Mouse (Mus musculus) leukemia stem cell, adult 10-12 weeks (primary cell): ENCODE data around the gene Cfap46. TPM values are rescaled to one million over a fixed set of nuclear protein-coding genes. Genes with fewer than 3 reads are reported as not detected.

Source experiments
- polyA plus RNA-seq: library from polyadenylated mRNA; stranded (reverse); fragments of >175 nt; gene quantifications from 2 replicates; pipeline ENCODE4 v1.2.3, GENCODE M21; 2012; ENCODE audit warnings: low replicate concordance

The Cfap46 gene
- polyA plus RNA-seq, result not detected in 2 replicates

DNA sequence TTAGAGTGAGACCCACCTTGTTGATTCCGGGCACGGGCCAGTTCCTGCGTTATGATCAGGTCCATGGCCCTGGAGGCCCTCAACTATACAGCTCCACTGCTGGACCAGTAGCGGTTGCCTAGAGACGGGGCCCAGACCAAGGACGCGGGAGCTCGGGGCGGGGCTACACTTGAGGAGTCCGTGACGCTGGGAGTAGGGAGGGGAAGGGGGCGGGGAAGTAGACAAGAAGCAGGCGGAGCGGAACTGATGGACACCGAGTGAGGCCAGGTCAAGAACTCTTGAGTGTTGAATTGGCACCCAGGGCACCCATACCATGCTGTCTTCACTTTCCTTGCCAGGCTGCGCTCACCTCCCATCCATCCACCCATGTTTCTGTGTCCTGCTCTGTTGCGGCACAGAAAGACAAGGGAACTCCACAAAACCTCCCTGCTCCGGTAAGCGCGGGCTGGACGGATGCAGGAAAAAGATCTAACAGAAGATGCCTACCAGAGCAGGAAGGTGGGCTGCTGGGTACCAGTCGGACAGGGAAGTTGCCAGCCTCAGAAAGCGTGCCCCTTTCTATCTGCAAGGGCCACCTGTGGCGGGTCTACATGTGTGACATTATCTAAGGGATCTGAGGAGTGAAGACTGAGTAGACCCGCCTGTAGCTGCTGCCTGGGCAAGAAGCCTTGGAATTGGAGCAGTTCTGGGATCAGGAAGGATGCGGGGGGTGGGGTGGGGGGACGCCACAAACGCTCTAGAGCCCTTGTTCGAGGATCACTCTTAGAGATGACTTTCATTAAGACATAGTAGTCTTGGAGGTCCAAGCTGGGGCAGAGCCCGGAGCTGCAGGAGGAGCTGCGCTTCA is at the start of gene Cfap46:
Gene Cfap46 (minus strand): TSS at position 112 of the 847 bp plus-strand sequence.

GRCm38 (mm10) chr7:139582595-139582994 is 101.0 kb downstream of the Cfap46 start, which contains the start of gene Nkx6-2:
Gene Nkx6-2, minus strand, starts transcription at chr7:139582797.

Other genes starting within 250 kb of the Cfap46 start
- 0.14 TPM in 1 of 2 replicates, not detected in the other for gene Nkx6-2, start 101.0 kb downstream of the Cfap46 start, polyA plus RNA-seq
- not detected in 2 replicates for gene Adgra1, start 150.4 kb upstream of the Cfap46 start, polyA plus RNA-seq
- gene Kndc1, start 210.9 kb upstream of the Cfap46 start, polyA plus RNA-seq, result 0.06 TPM in 1 of 2 replicates, not detected in the other